Mouse (Mus musculus): Measurements from ENCODE around the gene Tctex1d4.

DNA sequence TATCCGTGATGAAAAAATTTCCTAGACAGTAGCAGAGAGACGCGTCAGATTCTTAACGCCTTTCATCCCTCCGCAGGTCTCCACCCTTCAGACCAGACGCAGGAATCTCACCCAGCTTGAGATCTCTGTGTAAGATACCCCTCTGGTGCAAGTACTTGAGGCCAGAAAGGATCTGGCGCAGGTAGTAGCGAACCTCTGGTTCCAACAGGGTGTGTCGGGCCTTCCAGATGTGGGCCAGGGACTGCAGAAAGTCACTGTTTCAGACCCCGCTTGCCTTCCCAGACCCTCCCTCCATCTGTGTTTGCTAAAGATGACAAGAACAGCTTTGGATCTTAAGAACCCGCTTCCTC lies 6.2 kb downstream of the Tctex1d4 start:
- no peak for TF ChIP-seq GATA1 (IDR thresholded peaks at IDR 0.05; ENCODE audit: low read length)
- TF ChIP-seq TAL1 (IDR thresholded peaks at IDR 0.05; ENCODE audit: low read length) = no peak
